Mouse (Mus musculus): Measurements from ENCODE around the gene Cuta. TPM values are rescaled to one million over a fixed set of nuclear protein-coding genes. Genes with fewer than 3 reads are reported as not detected.
A peak's percentile ranks its signal among the peaks of the same experiment; 100 is the strongest.
"Not testable (repeated sequence)": the region's sequence is repeated elsewhere in the genome, so short reads cannot be mapped to it uniquely, and the experiment has no call there.

The Cuta gene
- polyA plus RNA-seq, 1 experiment from 2014 or later: 199 TPM

- Histone ChIP-seq H3K27me3 (ENCODE audit: control insufficient read depth, insufficient read depth, low read depth, low read length) (no peaks in the 10 kb centered on the region), H3K9ac (ENCODE audit: low read length) (peak within 1 kb of the TSS; percentile 78), H3K4me3 (ENCODE audit: low read length) (peak within 1 kb of the TSS; percentile 71), H3K4me1 (replicated peaks; ENCODE audit: control insufficient read depth, insufficient read depth, low read length) (peaks cover 17% of the 10 kb centered on the region), H3K27ac (ENCODE audit: low read length) (peak within 1 kb of the TSS; percentile 94), H3K9me3 (ENCODE audit: control insufficient read depth, low read length) (no peaks in the 10 kb centered on the region), H3K36me3 (ENCODE audit: control insufficient read depth, insufficient read depth, low read length) (peaks cover 15% of the 10 kb centered on the region), H3K4me2 (ENCODE audit: low read depth, low read length) (peak within 1 kb of the TSS; percentile 89)
- under 1% methylated on average over 32 of the region's 43 CpGs for WGBS
- peak; percentile 92 for ATAC-seq (ENCODE audit: low read depth)
These were observed 6.5 kb downstream of the Cuta start, which contains the start of gene Phf1 for GRCm38 (mm10) chr17:26932839-26933398. Phf1 (plus strand) TSS chr17:26933052.

GRCm38 (mm10) chr17:26931795-26932194 lies 7.6 kb downstream of the Cuta start:
- 63% methylated on average over 7 of the region's 7 CpGs for WGBS
- not testable (repeated sequence) for ATAC-seq (ENCODE audit: low read depth); H3K4me1 ChIP-seq (replicated peaks; ENCODE audit: control insufficient read depth, insufficient read depth, low read length); H3K4me3 ChIP-seq (ENCODE audit: low read length); H3K4me2 ChIP-seq (ENCODE audit: low read depth, low read length); H3K9ac ChIP-seq (ENCODE audit: low read length); H3K27ac ChIP-seq (ENCODE audit: low read length); H3K9me3 ChIP-seq (ENCODE audit: control insufficient read depth, low read length); H3K27me3 ChIP-seq (ENCODE audit: control insufficient read depth, insufficient read depth, low read depth, low read length)
- peaks cover 18% of the 10 kb centered on the region for H3K36me3 ChIP-seq (ENCODE audit: control insufficient read depth, insufficient read depth, low read length)

GRCm38 (mm10) chr17:26925414-26925813 lies 14.0 kb downstream of the Cuta start:
- H3K27ac ChIP-seq (ENCODE audit: low read length); ATAC-seq (ENCODE audit: low read depth); H3K4me2 ChIP-seq (ENCODE audit: low read depth, low read length); H3K4me1 ChIP-seq (replicated peaks; ENCODE audit: control insufficient read depth, insufficient read depth, low read length); H3K27me3 ChIP-seq (ENCODE audit: control insufficient read depth, insufficient read depth, low read depth, low read length); H3K9me3 ChIP-seq (ENCODE audit: control insufficient read depth, low read length); H3K9ac ChIP-seq (ENCODE audit: low read length); H3K4me3 ChIP-seq (ENCODE audit: low read length): not testable (repeated sequence)
- H3K36me3 ChIP-seq (ENCODE audit: control insufficient read depth, insufficient read depth, low read length): peaks cover 28% of the 10 kb centered on the region
- 95% methylated on average over 9 of the region's 9 CpGs for WGBS

DNA sequence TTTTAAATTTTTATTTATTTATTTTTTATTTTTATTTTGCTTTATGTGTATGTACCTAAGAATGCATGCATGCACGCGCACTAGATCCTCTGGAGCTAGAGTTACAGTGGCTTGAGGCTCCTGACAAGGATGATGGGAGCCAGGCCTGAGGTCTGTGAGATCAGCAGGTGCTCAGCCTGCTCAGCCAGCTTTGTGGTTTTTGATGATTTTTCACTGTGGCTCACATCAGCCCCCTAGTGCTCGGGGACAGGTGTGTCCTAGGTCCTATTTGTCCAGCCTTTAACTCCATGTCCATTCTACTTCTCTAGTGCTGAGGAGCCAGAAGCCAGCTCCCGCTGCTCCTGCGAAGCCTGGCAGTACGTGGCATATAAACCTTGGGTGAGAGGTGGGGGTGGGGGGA lies 17.0 kb downstream of the Cuta start:
- H3K9ac ChIP-seq (ENCODE audit: low read length); H3K4me2 ChIP-seq (ENCODE audit: low read depth, low read length); H3K4me3 ChIP-seq (ENCODE audit: low read length); H3K4me1 ChIP-seq (replicated peaks; ENCODE audit: control insufficient read depth, insufficient read depth, low read length); H3K9me3 ChIP-seq (ENCODE audit: control insufficient read depth, low read length); H3K27ac ChIP-seq (ENCODE audit: low read length); H3K27me3 ChIP-seq (ENCODE audit: control insufficient read depth, insufficient read depth, low read depth, low read length); ATAC-seq (ENCODE audit: low read depth): not testable (repeated sequence)
- WGBS: 95% methylated on average over 5 of the region's 6 CpGs
- peaks cover 13% of the 10 kb centered on the region for H3K36me3 ChIP-seq (ENCODE audit: control insufficient read depth, insufficient read depth, low read length)

- WGBS: 36% methylated on average over 2 of the region's 2 CpGs
These were observed 19.9 kb downstream of the Cuta start for GRCm38 (mm10) chr17:26919516-26919915.

DNA sequence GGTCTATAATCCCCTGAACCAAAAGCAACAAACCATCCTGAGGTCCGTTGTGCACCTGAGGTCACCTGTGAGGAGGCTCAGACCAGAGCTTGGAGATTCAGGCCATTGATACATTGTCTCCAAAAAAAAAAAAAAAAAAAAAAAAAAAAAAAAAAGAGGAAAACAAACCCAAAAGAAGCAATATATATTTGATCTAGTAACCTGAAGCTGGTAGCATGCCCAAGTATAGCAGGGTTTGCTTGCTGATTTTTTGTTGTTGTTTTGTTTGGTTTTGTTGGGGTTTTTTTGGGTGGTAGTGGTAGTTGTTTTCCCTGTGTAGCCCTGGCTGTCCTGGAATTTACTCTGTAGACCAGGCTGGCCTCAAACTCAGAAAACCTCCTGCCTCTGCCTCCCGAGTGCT lies 21.0 kb downstream of the Cuta start:
- Histone ChIP-seq H3K4me2 (ENCODE audit: low read depth, low read length) (peak overlapping the region; percentile 60), H3K9ac (ENCODE audit: low read length) (peak overlapping the region; percentile 47), H3K4me1 (replicated peaks; ENCODE audit: control insufficient read depth, insufficient read depth, low read length) (peaks cover 7% of the 10 kb centered on the region; the same call in 1 of the 2 replicates), H3K4me3 (ENCODE audit: low read length) (peak overlapping the region; percentile 77), H3K27me3 (ENCODE audit: control insufficient read depth, insufficient read depth, low read depth, low read length) (no peaks in the 10 kb centered on the region), H3K27ac (ENCODE audit: low read length) (no peak overlapping the region), H3K36me3 (ENCODE audit: control insufficient read depth, insufficient read depth, low read length) (peaks cover 7% of the 10 kb centered on the region), H3K9me3 (ENCODE audit: control insufficient read depth, low read length) (no peaks in the 10 kb centered on the region)
- 73% methylated on average over 2 of the region's 2 CpGs for WGBS
- ATAC-seq (ENCODE audit: low read depth): no peak

More at GRCm38 (mm10) chr17:26919516-26919915, 19.9 kb downstream of the Cuta start:
- not testable (repeated sequence) for H3K4me1 ChIP-seq (replicated peaks; ENCODE audit: control insufficient read depth, insufficient read depth, low read length); H3K9me3 ChIP-seq (ENCODE audit: control insufficient read depth, low read length); H3K4me2 ChIP-seq (ENCODE audit: low read depth, low read length); ATAC-seq (ENCODE audit: low read depth); H3K4me3 ChIP-seq (ENCODE audit: low read length); H3K27ac ChIP-seq (ENCODE audit: low read length); H3K36me3 ChIP-seq (ENCODE audit: control insufficient read depth, insufficient read depth, low read length); H3K27me3 ChIP-seq (ENCODE audit: control insufficient read depth, insufficient read depth, low read depth, low read length); H3K9ac ChIP-seq (ENCODE audit: low read length)

DNA sequence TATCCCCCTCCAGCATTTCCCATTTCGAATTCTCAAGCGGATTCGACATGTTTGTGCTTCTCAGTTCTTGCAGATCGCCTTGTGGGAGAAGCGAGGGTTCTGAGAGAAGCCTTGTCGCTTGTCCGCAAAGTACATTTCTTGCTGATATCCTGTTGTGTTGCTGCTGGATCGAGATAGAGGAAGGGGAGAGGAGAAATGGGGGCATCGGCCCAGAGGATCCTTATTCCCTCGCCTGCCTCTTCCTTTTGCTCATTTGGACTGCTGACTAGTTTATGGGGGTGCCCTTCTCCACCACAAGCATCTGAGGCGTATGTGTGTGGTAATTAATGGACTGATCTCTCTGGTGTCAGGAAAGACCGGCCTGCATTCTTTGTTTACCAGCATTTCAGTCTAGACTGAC lies 21.8 kb downstream of the Cuta start:
- not testable (repeated sequence) for H3K9me3 ChIP-seq (ENCODE audit: control insufficient read depth, low read length); ATAC-seq (ENCODE audit: low read depth); H3K27ac ChIP-seq (ENCODE audit: low read length); H3K27me3 ChIP-seq (ENCODE audit: control insufficient read depth, insufficient read depth, low read depth, low read length); H3K36me3 ChIP-seq (ENCODE audit: control insufficient read depth, insufficient read depth, low read length); H3K4me1 ChIP-seq (replicated peaks; ENCODE audit: control insufficient read depth, insufficient read depth, low read length)
- peak overlapping the region; percentile 60 for H3K4me2 ChIP-seq (ENCODE audit: low read depth, low read length)
- WGBS: 0% methylated on average over 12 of the region's 12 CpGs
- H3K4me3 ChIP-seq (ENCODE audit: low read length): peak overlapping the region; percentile 77
- peak overlapping the region; percentile 75 for H3K9ac ChIP-seq (ENCODE audit: low read length)

DNA sequence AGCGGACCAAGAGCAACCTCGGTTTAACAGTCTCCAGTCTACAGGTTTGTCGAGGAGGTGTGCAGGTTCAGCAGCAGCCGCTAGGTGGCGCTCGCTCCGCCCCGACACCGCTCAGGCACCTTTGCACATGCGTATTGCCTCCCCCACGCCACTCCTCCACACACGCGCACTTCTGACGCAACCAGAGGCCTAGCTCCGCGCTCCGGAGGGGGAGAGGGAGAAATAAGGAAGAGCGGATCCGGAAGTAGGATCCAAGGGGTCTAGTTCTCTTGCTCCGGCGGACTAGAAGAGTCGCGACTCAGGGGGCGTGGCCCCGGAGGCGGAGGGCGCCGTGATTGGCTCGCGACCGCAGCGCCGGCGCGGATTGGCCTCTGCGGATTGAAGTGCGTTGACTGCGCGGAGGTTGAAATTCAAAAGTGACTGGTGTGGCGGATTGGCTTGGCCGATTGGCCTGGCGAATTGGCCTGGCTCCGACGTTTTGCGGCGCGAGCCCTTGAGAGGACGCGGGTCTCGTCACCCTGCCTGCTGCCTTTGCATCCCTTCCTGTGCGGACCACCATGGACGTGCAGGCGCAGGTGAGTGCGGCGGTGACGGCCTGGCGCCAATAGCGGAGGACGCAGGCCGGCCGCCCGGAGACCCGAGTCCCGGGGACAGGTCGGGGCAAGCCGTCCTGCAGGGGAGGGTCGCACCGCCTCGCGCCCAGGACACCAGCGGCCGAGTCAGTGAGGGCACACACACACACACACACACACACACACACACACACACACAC lies 22.5 kb downstream of the Cuta start, which contains the start of gene Kifc5b:
Kifc5b (plus strand) TSS at position 381 of the 772 bp plus-strand sequence.
- Histone ChIP-seq H3K4me2 (ENCODE audit: low read depth, low read length) (peak within 1 kb of the TSS; percentile 60), H3K4me1 (replicated peaks; ENCODE audit: control insufficient read depth, insufficient read depth, low read length) (peaks cover 7% of the 10 kb centered on the region; the same call in 1 of the 2 replicates), H3K4me3 (ENCODE audit: low read length) (peak within 1 kb of the TSS; percentile 77), H3K27me3 (ENCODE audit: control insufficient read depth, insufficient read depth, low read depth, low read length) (no peaks in the 10 kb centered on the region), H3K9me3 (ENCODE audit: control insufficient read depth, low read length) (no peaks in the 10 kb centered on the region), H3K27ac (ENCODE audit: low read length) (peak within 1 kb of the TSS; percentile 43; the same call in 1 of the 2 replicates), H3K36me3 (ENCODE audit: control insufficient read depth, insufficient read depth, low read length) (peaks cover 7% of the 10 kb centered on the region), H3K9ac (ENCODE audit: low read length) (peak within 1 kb of the TSS; percentile 75)
- WGBS: under 1% methylated on average over 71 of the region's 72 CpGs
- ATAC-seq (ENCODE audit: low read depth): peak; percentile 100

GRCm38 (mm10) chr17:26915248-26915647 lies 24.1 kb downstream of the Cuta start:
- H3K4me3 ChIP-seq (ENCODE audit: low read length): no peak overlapping the region
- no peak overlapping the region; the same call in 1 of the 2 replicates for H3K9ac ChIP-seq (ENCODE audit: low read length)
- H3K27me3 ChIP-seq (ENCODE audit: control insufficient read depth, insufficient read depth, low read depth, low read length): no peaks in the 10 kb centered on the region
- H3K4me2 ChIP-seq (ENCODE audit: low read depth, low read length): no peak overlapping the region
- WGBS: 59% methylated on average over 1 of the region's 1 CpGs
- no peak for ATAC-seq (ENCODE audit: low read depth)
- no peaks in the 10 kb centered on the region for H3K36me3 ChIP-seq (ENCODE audit: control insufficient read depth, insufficient read depth, low read length)
- H3K27ac ChIP-seq (ENCODE audit: low read length): no peak overlapping the region
- peaks cover 7% of the 10 kb centered on the region; the same call in 1 of the 2 replicates for H3K4me1 ChIP-seq (replicated peaks; ENCODE audit: control insufficient read depth, insufficient read depth, low read length)
- no peaks in the 10 kb centered on the region for H3K9me3 ChIP-seq (ENCODE audit: control insufficient read depth, low read length)
